Mouse (Mus musculus): ENCODE data around the gene Pramef17. TPM values are rescaled to one million over a fixed set of nuclear protein-coding genes. Genes with fewer than 3 reads are reported as not detected.
"Not testable (repeated sequence)": the region's sequence is repeated elsewhere in the genome, so short reads cannot be mapped to it uniquely, and the experiment has no call there.

The Pramef17 gene
- not detected in 2 replicates for polyA plus RNA-seq (2015; fragmentation: Nextera tagmentation; extraction: Ambion mirVana)

DNA sequence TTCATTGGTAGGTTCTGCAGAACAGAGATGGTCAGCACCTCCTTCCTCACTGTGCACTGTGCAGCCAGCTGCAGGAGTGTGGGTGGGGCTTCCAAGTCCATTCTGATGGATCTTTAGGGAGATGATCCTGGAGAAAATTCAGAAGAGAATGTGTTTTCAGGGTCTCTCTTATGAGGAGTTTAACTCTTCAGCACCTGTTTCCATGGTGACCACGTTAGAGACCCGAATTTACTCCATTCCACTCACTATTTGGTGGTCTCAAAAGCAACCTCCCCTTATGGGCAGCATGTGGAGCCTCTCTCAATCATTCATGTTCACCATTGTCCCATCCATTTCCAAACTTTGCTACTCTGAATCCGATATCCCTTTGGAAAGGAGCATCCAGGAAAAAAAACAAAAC lies at the start of gene Pramef17:
TSS of gene Pramef17 (minus strand) at position 101 of the 400 bp plus-strand sequence.
- peaks cover 11% of the 10 kb centered on the region; the same call in 1 of the 2 replicates for H3K9me3 ChIP-seq
- 41% methylated on average over 3 of the region's 3 CpGs for whole genome bisulfite sequencing
- not testable (repeated sequence) for H3K36me3 ChIP-seq; H3K4me1 ChIP-seq; H3K9ac ChIP-seq; H3K4me3 ChIP-seq; H3K27me3 ChIP-seq (replicated peaks); H3K4me2 ChIP-seq; H3K27ac ChIP-seq (replicated peaks); ATAC-seq (ENCODE audit: extremely low read depth, insufficient number of reproducible peaks, low FRiP score, low TSS enrichment)

DNA sequence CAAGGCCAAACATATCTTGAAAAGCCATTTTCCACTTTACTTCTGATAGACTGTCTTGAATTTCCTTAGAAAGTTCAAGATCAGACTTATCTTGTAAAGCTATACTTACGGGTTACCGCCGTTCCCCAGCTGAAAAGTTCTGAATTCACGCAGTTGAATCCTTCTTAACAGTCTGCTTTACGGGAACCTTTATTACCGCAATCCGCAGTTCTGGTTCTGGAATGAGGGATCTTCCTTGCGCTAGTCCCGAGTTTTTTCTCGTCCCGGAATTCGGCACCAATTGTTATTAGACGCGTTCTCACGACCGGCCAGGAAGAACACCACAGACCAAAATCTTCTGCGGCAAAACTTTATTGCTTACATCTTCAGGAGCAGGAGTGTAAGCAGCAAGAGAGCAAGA lies 6.0 kb downstream of the Pramef17 start:
- not testable (repeated sequence) for H3K4me3 ChIP-seq; H3K27me3 ChIP-seq (replicated peaks); H3K36me3 ChIP-seq; H3K4me2 ChIP-seq; H3K9me3 ChIP-seq; H3K27ac ChIP-seq (replicated peaks); H3K4me1 ChIP-seq; H3K9ac ChIP-seq; ATAC-seq (ENCODE audit: extremely low read depth, insufficient number of reproducible peaks, low FRiP score, low TSS enrichment)
- WGBS = 89% methylated on average over 16 of the region's 17 CpGs

DNA sequence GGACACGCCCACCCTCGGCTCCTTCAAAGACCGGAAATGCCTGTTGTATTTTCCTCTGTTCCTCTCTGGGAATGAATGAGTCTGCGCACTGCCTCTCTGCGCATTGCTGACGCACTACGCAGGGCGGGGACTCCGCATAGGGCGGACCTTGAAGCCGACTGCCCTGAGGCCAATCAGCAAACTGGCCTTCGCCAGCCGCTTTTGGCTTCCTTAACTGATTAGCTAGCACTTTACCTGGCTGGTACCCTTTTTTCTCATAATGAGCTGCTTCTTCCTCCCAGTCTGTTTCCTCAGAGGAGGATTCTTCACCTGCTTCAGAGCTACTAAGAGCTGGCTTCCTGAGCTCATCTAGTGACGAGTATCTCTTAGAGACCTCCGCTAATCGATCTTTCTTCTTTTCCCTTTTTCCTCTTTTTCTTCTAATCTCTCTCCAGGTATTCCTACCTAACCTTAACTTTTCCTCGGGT lies 6.7 kb downstream of the Pramef17 start:
- H3K9ac ChIP-seq; H3K27me3 ChIP-seq (replicated peaks); H3K4me1 ChIP-seq; H3K27ac ChIP-seq (replicated peaks); H3K36me3 ChIP-seq; H3K4me2 ChIP-seq; ATAC-seq (ENCODE audit: extremely low read depth, insufficient number of reproducible peaks, low FRiP score, low TSS enrichment); H3K4me3 ChIP-seq; H3K9me3 ChIP-seq: not testable (repeated sequence)
- WGBS = 86% methylated on average over 13 of the region's 17 CpGs

DNA sequence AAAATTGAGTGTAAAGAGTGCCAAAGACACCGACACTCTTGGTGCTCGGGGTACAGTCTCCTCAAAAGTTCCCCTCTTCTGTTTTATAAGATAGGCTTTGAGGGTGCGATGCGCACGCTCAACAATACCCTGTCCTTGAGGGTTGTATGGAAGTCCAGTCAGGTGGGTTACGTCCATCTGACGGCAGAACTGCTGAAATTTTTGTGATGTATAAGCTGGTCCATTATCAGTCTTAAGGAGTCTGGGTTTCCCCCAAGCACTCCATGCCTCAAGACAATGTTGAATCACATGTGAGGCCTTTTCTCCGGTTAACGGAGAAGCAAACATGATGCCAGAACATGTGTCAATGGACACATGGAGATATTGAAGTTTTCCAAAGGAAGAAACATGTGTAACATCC lies 8.4 kb downstream of the Pramef17 start:
- not testable (repeated sequence) for H3K4me3 ChIP-seq; H3K4me1 ChIP-seq; H3K27me3 ChIP-seq (replicated peaks); H3K9me3 ChIP-seq; H3K4me2 ChIP-seq; H3K27ac ChIP-seq (replicated peaks); ATAC-seq (ENCODE audit: extremely low read depth, insufficient number of reproducible peaks, low FRiP score, low TSS enrichment); H3K9ac ChIP-seq; H3K36me3 ChIP-seq
- WGBS = 77% methylated on average over 4 of the region's 9 CpGs

DNA sequence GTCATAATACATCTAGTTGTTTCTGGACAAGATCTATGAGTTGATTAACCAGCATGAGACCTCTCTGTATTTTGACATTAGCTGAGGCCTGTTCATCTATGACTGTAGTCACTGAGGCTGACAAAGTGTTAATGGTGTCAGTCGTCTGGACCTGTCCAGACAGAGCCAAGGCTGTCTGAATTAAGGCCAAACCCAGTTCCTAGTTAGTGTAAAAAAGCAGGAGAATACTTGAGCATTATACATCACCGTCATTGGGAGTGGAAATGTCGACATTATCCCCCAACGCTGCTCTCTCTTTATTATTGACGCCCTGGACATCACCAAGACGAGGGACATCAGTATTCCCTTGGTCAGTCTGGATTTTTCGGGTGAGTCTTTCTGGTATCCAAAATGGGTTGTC lies 9.0 kb downstream of the Pramef17 start:
- H3K4me1 ChIP-seq; H3K27me3 ChIP-seq (replicated peaks); H3K4me3 ChIP-seq; H3K4me2 ChIP-seq; H3K27ac ChIP-seq (replicated peaks); ATAC-seq (ENCODE audit: extremely low read depth, insufficient number of reproducible peaks, low FRiP score, low TSS enrichment); H3K9ac ChIP-seq; H3K36me3 ChIP-seq; H3K9me3 ChIP-seq: not testable (repeated sequence)
- no CpG with 5 or more reads among the region's 7 CpGs for WGBS

DNA sequence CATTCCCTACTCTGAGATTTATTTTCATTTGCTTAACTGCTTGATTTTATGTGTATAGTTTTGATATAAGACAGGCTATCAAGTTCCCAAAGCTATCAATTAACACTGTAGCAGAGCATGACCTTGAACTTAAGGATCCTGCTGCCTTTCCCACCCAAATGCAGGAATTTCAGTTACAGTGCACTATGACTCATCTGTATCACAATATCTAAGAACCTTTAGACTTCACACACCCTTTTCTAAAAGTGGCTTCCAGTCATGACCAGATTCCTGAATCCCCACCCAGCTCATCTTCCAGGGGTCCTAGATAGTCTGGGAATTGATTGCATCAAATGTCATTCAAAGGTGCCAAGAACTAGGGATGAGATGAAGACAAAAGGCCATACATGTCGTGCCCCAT lies 10.7 kb downstream of the Pramef17 start:
- not testable (repeated sequence) for ATAC-seq (ENCODE audit: extremely low read depth, insufficient number of reproducible peaks, low FRiP score, low TSS enrichment); H3K4me3 ChIP-seq; H3K4me2 ChIP-seq; H3K9me3 ChIP-seq; H3K9ac ChIP-seq; H3K4me1 ChIP-seq; H3K27ac ChIP-seq (replicated peaks); H3K27me3 ChIP-seq (replicated peaks); H3K36me3 ChIP-seq
- WGBS = 57% methylated on average over 1 of the region's 1 CpGs

DNA sequence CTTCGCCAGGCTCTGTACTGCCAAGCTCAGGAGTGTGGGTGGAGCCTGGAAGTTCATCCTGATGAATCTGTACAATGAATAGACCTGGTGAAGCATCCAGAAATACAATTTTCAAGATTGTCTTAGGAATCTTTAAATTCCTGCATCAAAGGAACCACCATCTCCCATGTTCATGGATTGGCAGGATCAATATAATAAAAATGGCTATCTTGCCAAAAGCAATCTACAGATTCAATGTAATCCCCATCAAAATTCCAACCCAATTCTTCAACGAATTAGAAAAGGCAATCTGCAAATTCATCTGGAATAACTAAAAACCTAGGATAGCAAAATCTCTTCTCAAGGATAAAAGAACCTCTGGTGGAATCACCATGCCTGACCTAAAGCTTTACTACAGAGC lies 27.3 kb downstream of the Pramef17 start, which contains the start of gene Gm13101:
TSS of gene Gm13101 (minus strand) at position 101 of the 400 bp plus-strand sequence.
- H3K4me1 ChIP-seq; H3K4me3 ChIP-seq; H3K27ac ChIP-seq (replicated peaks); H3K36me3 ChIP-seq; H3K27me3 ChIP-seq (replicated peaks); ATAC-seq (ENCODE audit: extremely low read depth, insufficient number of reproducible peaks, low FRiP score, low TSS enrichment); H3K4me2 ChIP-seq; H3K9ac ChIP-seq: not testable (repeated sequence)
- H3K9me3 ChIP-seq = peaks cover 11% of the 10 kb centered on the region; the same call in 1 of the 2 replicates
- 53% methylated on average over 2 of the region's 2 CpGs for WGBS

DNA sequence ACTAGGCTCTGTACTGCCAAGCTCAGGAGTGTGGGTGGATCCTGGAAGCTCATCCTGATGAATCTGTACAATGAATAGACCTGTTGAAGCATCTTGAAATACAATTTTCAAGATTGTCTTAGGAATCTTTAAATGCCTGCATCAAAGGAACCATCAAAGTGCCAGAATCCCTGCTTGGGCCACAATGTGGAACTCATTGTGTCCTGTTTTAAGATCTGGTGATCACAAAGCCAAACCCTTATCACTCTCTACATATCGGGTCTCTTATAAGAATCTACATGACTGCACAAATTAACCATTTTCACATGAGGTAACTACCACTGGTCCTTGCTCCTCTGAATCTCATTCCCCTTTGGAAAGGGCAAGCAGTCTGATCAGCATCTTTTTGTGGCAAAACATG lies 43.3 kb downstream of the Pramef17 start, which contains the start of gene Pramef25:
TSS of gene Pramef25 (minus strand) at position 101 of the 400 bp plus-strand sequence.
- not testable (repeated sequence) for H3K27ac ChIP-seq (replicated peaks); H3K27me3 ChIP-seq (replicated peaks); ATAC-seq (ENCODE audit: extremely low read depth, insufficient number of reproducible peaks, low FRiP score, low TSS enrichment); H3K4me1 ChIP-seq; H3K36me3 ChIP-seq; H3K9ac ChIP-seq; H3K4me2 ChIP-seq; H3K4me3 ChIP-seq
- 71% methylated on average over 1 of the region's 1 CpGs for WGBS
- peaks cover 24% of the 10 kb centered on the region for H3K9me3 ChIP-seq

Other genes starting within 250 kb of the Pramef17 start
- gene Gm13023, start 205.0 kb downstream of the Pramef17 start, polyA plus RNA-seq (2015; fragmentation: Nextera tagmentation; extraction: Ambion mirVana) = not detected in 2 replicates
- gene Gm13084, start 178.3 kb downstream of the Pramef17 start, polyA plus RNA-seq (2015; fragmentation: Nextera tagmentation; extraction: Ambion mirVana) = not detected in 2 replicates
- gene Gm13103, start 147.9 kb downstream of the Pramef17 start, polyA plus RNA-seq (2015; fragmentation: Nextera tagmentation; extraction: Ambion mirVana) = not detected in 2 replicates
- gene Pramef6, start 94.0 kb downstream of the Pramef17 start, polyA plus RNA-seq (2015; fragmentation: Nextera tagmentation; extraction: Ambion mirVana) = not detected in 2 replicates
- not detected in 2 replicates for gene Pramef25, start 43.4 kb downstream of the Pramef17 start, polyA plus RNA-seq (2015; fragmentation: Nextera tagmentation; extraction: Ambion mirVana)
- not detected in 2 replicates for gene Gm13101, start 27.4 kb downstream of the Pramef17 start, polyA plus RNA-seq (2015; fragmentation: Nextera tagmentation; extraction: Ambion mirVana)
- not detected in 2 replicates for gene Pramel4, start 64.8 kb upstream of the Pramef17 start, polyA plus RNA-seq (2015; fragmentation: Nextera tagmentation; extraction: Ambion mirVana)
- gene Gm13102, start 112.1 kb upstream of the Pramef17 start, polyA plus RNA-seq (2015; fragmentation: Nextera tagmentation; extraction: Ambion mirVana) = not detected in 2 replicates
- gene Oog3, start 168.3 kb upstream of the Pramef17 start, polyA plus RNA-seq (2015; fragmentation: Nextera tagmentation; extraction: Ambion mirVana) = not detected in 2 replicates
- gene Oog2, start 196.3 kb upstream of the Pramef17 start, polyA plus RNA-seq (2015; fragmentation: Nextera tagmentation; extraction: Ambion mirVana) = not detected in 2 replicates
- gene C87977, start 218.9 kb upstream of the Pramef17 start, polyA plus RNA-seq (2015; fragmentation: Nextera tagmentation; extraction: Ambion mirVana) = not detected in 2 replicates